Mouse (Mus musculus): ENCODE measurements at regions not wholly inside any gene's neighbourhood (a gene's known extent, or its start where the extent isn't known, plus 50 kb on each side); places are given as distances from the start of the nearest gene placed in this dataset.
A peak's percentile ranks its signal among the peaks of the same experiment; 100 is the strongest.
"Not testable (repeated sequence)": the region's sequence is repeated elsewhere in the genome, so short reads cannot be mapped to it uniquely, and the experiment has no call there.

- H3K4me3 ChIP-seq (ENCODE audit: low read length), result no peak overlapping the region
- no peak for ATAC-seq (ENCODE audit: low FRiP score, low TSS enrichment)
- H3K9ac ChIP-seq (ENCODE audit: low read depth, low read length), result no peak overlapping the region
- H3K27me3 ChIP-seq (ENCODE audit: control insufficient read depth, insufficient read depth, low read length), result no peaks in the 10 kb centered on the region
- no peak overlapping the region for H3K27ac ChIP-seq (ENCODE audit: low read depth, low read length)
- H3K4me2 ChIP-seq (replicated peaks; ENCODE audit: low read depth, low read length), result no peak overlapping the region
- no peaks in the 10 kb centered on the region for H3K4me1 ChIP-seq (ENCODE audit: control insufficient read depth, insufficient read depth, low read length)
- WGBS, result 61% methylated on average over 3 of the region's 3 CpGs
- no peaks in the 10 kb centered on the region for H3K36me3 ChIP-seq (ENCODE audit: control insufficient read depth, insufficient read depth, low read length)
- no peaks in the 10 kb centered on the region for H3K9me3 ChIP-seq (ENCODE audit: control insufficient read depth, low read length)
Measured at GRCm38 (mm10) chr11:25042763-25043162, 964.9 kb downstream of the Bcl11a start.

- H3K27me3 ChIP-seq (ENCODE audit: control insufficient read depth, insufficient read depth, low read length), result no peaks in the 10 kb centered on the region
- no peaks in the 10 kb centered on the region for H3K9me3 ChIP-seq (ENCODE audit: control insufficient read depth, low read length)
- ATAC-seq (ENCODE audit: low FRiP score, low TSS enrichment), result peak; percentile 43; the same call in 1 of the 2 replicates
- H3K36me3 ChIP-seq (ENCODE audit: control insufficient read depth, insufficient read depth, low read length), result no peaks in the 10 kb centered on the region
- H3K9ac ChIP-seq (ENCODE audit: low read depth, low read length), result no peak overlapping the region
- 51% methylated on average over 3 of the region's 3 CpGs for WGBS
- no peak overlapping the region for H3K4me3 ChIP-seq (ENCODE audit: low read length)
- H3K4me1 ChIP-seq (ENCODE audit: control insufficient read depth, insufficient read depth, low read length), result no peaks in the 10 kb centered on the region
- no peak overlapping the region for H3K27ac ChIP-seq (ENCODE audit: low read depth, low read length)
- no peak overlapping the region for H3K4me2 ChIP-seq (replicated peaks; ENCODE audit: low read depth, low read length)
Measured at GRCm38 (mm10) chr11:25045339-25045738, 967.5 kb downstream of the Bcl11a start.

- H3K36me3 ChIP-seq (ENCODE audit: control insufficient read depth, insufficient read depth, low read length), result no peaks in the 10 kb centered on the region
- no peak overlapping the region for H3K4me3 ChIP-seq (ENCODE audit: low read length)
- H3K27ac ChIP-seq (ENCODE audit: low read depth, low read length), result no peak overlapping the region
- no peak overlapping the region for H3K9ac ChIP-seq (ENCODE audit: low read depth, low read length)
- no peak overlapping the region for H3K4me2 ChIP-seq (replicated peaks; ENCODE audit: low read depth, low read length)
- WGBS, result 63% methylated on average over 7 of the region's 7 CpGs
- peak; percentile 57; the same call in 1 of the 2 replicates for ATAC-seq (ENCODE audit: low FRiP score, low TSS enrichment)
- no peaks in the 10 kb centered on the region for H3K9me3 ChIP-seq (ENCODE audit: control insufficient read depth, low read length)
- H3K27me3 ChIP-seq (ENCODE audit: control insufficient read depth, insufficient read depth, low read length), result no peaks in the 10 kb centered on the region
- H3K4me1 ChIP-seq (ENCODE audit: control insufficient read depth, insufficient read depth, low read length), result no peaks in the 10 kb centered on the region
Measured at GRCm38 (mm10) chr11:25045977-25046376, 968.1 kb downstream of the Bcl11a start.

GRCm38 (mm10) chr11:25055698-25056097, 977.8 kb downstream of the Bcl11a start:
- 63% methylated on average over 2 of the region's 2 CpGs for WGBS
- no peak for ATAC-seq (ENCODE audit: low FRiP score, low TSS enrichment)

GRCm38 (mm10) chr11:25057093-25057521, 979.3 kb downstream of the Bcl11a start:
- Histone ChIP-seq H3K9me3 (ENCODE audit: control insufficient read depth, low read length) (no peaks in the 10 kb centered on the region; the same call in 1 of the 2 replicates), H3K27me3 (ENCODE audit: control insufficient read depth, insufficient read depth, low read length) (no peaks in the 10 kb centered on the region), H3K27ac (ENCODE audit: low read depth, low read length) (no peak overlapping the region), H3K9ac (ENCODE audit: low read depth, low read length) (no peak overlapping the region), H3K4me3 (ENCODE audit: low read length) (peak overlapping the region; percentile 3; the same call in 1 of the 2 replicates), H3K4me1 (ENCODE audit: control insufficient read depth, insufficient read depth, low read length) (peaks cover 6% of the 10 kb centered on the region; the same call in 1 of the 2 replicates), H3K4me2 (replicated peaks; ENCODE audit: low read depth, low read length) (peak overlapping the region; percentile 30; the same call in 1 of the 2 replicates), H3K36me3 (ENCODE audit: control insufficient read depth, insufficient read depth, low read length) (no peaks in the 10 kb centered on the region)
- 4% methylated on average over 7 of the region's 7 CpGs for WGBS
- peak; percentile 95 for ATAC-seq (ENCODE audit: low FRiP score, low TSS enrichment)

More at GRCm38 (mm10) chr11:25055698-25056097, 977.8 kb downstream of the Bcl11a start:
- no peak overlapping the region for H3K4me2 ChIP-seq (replicated peaks; ENCODE audit: low read depth, low read length)
- no peak overlapping the region for H3K27ac ChIP-seq (ENCODE audit: low read depth, low read length)
- no peaks in the 10 kb centered on the region for H3K27me3 ChIP-seq (ENCODE audit: control insufficient read depth, insufficient read depth, low read length)
- no peak overlapping the region for H3K4me3 ChIP-seq (ENCODE audit: low read length)
- no peaks in the 10 kb centered on the region for H3K36me3 ChIP-seq (ENCODE audit: control insufficient read depth, insufficient read depth, low read length)
- H3K9me3 ChIP-seq (ENCODE audit: control insufficient read depth, low read length), result no peaks in the 10 kb centered on the region; the same call in 1 of the 2 replicates
- no peak overlapping the region for H3K9ac ChIP-seq (ENCODE audit: low read depth, low read length)
- H3K4me1 ChIP-seq (ENCODE audit: control insufficient read depth, insufficient read depth, low read length), result peaks cover 6% of the 10 kb centered on the region; the same call in 1 of the 2 replicates

GRCm38 (mm10) chr11:25057543-25057942, 979.7 kb downstream of the Bcl11a start:
- no peaks in the 10 kb centered on the region; the same call in 1 of the 2 replicates for H3K9me3 ChIP-seq (ENCODE audit: control insufficient read depth, low read length)
- peaks cover 6% of the 10 kb centered on the region; the same call in 1 of the 2 replicates for H3K4me1 ChIP-seq (ENCODE audit: control insufficient read depth, insufficient read depth, low read length)
- ATAC-seq (ENCODE audit: low FRiP score, low TSS enrichment), result peak; percentile 86; the same call in 1 of the 2 replicates
- 13% methylated on average over 2 of the region's 2 CpGs for WGBS
- H3K27ac ChIP-seq (ENCODE audit: low read depth, low read length), result no peak overlapping the region
- no peaks in the 10 kb centered on the region for H3K36me3 ChIP-seq (ENCODE audit: control insufficient read depth, insufficient read depth, low read length)
- H3K9ac ChIP-seq (ENCODE audit: low read depth, low read length), result no peak overlapping the region
- peak overlapping the region; percentile 30; the same call in 1 of the 2 replicates for H3K4me2 ChIP-seq (replicated peaks; ENCODE audit: low read depth, low read length)
- H3K27me3 ChIP-seq (ENCODE audit: control insufficient read depth, insufficient read depth, low read length), result no peaks in the 10 kb centered on the region
- no peak overlapping the region for H3K4me3 ChIP-seq (ENCODE audit: low read length)

- Histone ChIP-seq H3K36me3 (ENCODE audit: control insufficient read depth, insufficient read depth, low read length) (no peaks in the 10 kb centered on the region), H3K27ac (ENCODE audit: low read depth, low read length) (no peak overlapping the region), H3K4me1 (ENCODE audit: control insufficient read depth, insufficient read depth, low read length) (no peaks in the 10 kb centered on the region), H3K4me3 (ENCODE audit: low read length) (no peak overlapping the region), H3K9ac (ENCODE audit: low read depth, low read length) (no peak overlapping the region), H3K4me2 (replicated peaks; ENCODE audit: low read depth, low read length) (no peak overlapping the region), H3K27me3 (ENCODE audit: control insufficient read depth, insufficient read depth, low read length) (no peaks in the 10 kb centered on the region), H3K9me3 (ENCODE audit: control insufficient read depth, low read length) (no peaks in the 10 kb centered on the region)
- 43% methylated on average over 4 of the region's 4 CpGs for WGBS
- no peak for ATAC-seq (ENCODE audit: low FRiP score, low TSS enrichment)
Measured at GRCm38 (mm10) chr11:25063042-25063441, 985.2 kb downstream of the Bcl11a start.

GRCm38 (mm10) chr11:25063978-25064377, 986.1 kb downstream of the Bcl11a start:
- 48% methylated on average over 2 of the region's 2 CpGs for WGBS
- no peaks in the 10 kb centered on the region for H3K9me3 ChIP-seq (ENCODE audit: control insufficient read depth, low read length)
- no peaks in the 10 kb centered on the region for H3K36me3 ChIP-seq (ENCODE audit: control insufficient read depth, insufficient read depth, low read length)
- H3K9ac ChIP-seq (ENCODE audit: low read depth, low read length), result no peak overlapping the region
- no peak overlapping the region for H3K27ac ChIP-seq (ENCODE audit: low read depth, low read length)
- H3K4me1 ChIP-seq (ENCODE audit: control insufficient read depth, insufficient read depth, low read length), result no peaks in the 10 kb centered on the region
- no peak for ATAC-seq (ENCODE audit: low FRiP score, low TSS enrichment)
- H3K27me3 ChIP-seq (ENCODE audit: control insufficient read depth, insufficient read depth, low read length), result no peaks in the 10 kb centered on the region
- no peak overlapping the region for H3K4me2 ChIP-seq (replicated peaks; ENCODE audit: low read depth, low read length)
- no peak overlapping the region for H3K4me3 ChIP-seq (ENCODE audit: low read length)

GRCm38 (mm10) chr11:25099976-25100375, 1022.1 kb downstream of the Bcl11a start:
- not testable (repeated sequence) for H3K4me2 ChIP-seq (replicated peaks; ENCODE audit: low read depth, low read length); H3K27me3 ChIP-seq (ENCODE audit: control insufficient read depth, insufficient read depth, low read length); H3K36me3 ChIP-seq (ENCODE audit: control insufficient read depth, insufficient read depth, low read length); H3K4me1 ChIP-seq (ENCODE audit: control insufficient read depth, insufficient read depth, low read length); ATAC-seq (ENCODE audit: low FRiP score, low TSS enrichment); H3K4me3 ChIP-seq (ENCODE audit: low read length); H3K27ac ChIP-seq (ENCODE audit: low read depth, low read length); H3K9ac ChIP-seq (ENCODE audit: low read depth, low read length); H3K9me3 ChIP-seq (ENCODE audit: control insufficient read depth, low read length)
- 88% methylated on average over 3 of the region's 3 CpGs for WGBS
